Mouse (Mus musculus): ENCODE results near the gene Tnf. TPM values are rescaled to one million over a fixed set of nuclear protein-coding genes. Genes with fewer than 3 reads are reported as not detected.
A peak's percentile ranks its signal among the peaks of the same experiment; 100 is the strongest.

Gene Tnf
- polyA plus RNA-seq, 1 experiment = not detected

DNA sequence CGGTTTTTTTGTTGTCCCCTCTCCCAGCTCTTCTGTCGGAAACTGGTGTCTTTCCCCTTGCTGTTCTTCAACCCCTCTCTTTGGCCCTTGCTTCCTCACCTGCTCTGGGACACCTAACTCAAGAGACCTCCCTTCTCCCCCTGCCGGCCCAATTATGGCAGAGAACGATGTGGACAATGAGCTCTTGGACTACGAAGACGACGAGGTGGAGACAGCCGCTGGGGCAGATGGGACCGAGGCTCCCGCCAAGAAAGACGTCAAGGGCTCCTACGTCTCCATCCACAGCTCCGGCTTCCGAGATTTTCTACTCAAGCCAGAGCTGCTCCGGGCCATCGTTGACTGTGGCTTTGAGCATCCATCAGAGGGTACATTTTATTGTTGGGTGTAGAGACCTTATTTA lies 41.3 kb upstream of the Tnf start:
- peaks cover 32% of the 10 kb centered on the region for H3K4me1 ChIP-seq (ENCODE audit: control insufficient read depth, insufficient read depth, low read length)
- under 1% methylated on average over 16 of the region's 16 CpGs for WGBS
- peak overlapping the region; percentile 77 for H3K4me3 ChIP-seq (ENCODE audit: insufficient read depth, low read depth, low read length)
- TF ChIP-seq POLR2A (IDR thresholded peaks at IDR 0.05; ENCODE audit: insufficient read depth, low read depth, low read length) (no peak), CTCF (IDR thresholded peaks at IDR 0.05; ENCODE audit: insufficient read depth, low read depth, low read length) (no peak)
- H3K27ac ChIP-seq (ENCODE audit: insufficient read depth, low read depth, low read length) = peak overlapping the region; percentile 92; the same call in 1 of the 2 replicates

DNA sequence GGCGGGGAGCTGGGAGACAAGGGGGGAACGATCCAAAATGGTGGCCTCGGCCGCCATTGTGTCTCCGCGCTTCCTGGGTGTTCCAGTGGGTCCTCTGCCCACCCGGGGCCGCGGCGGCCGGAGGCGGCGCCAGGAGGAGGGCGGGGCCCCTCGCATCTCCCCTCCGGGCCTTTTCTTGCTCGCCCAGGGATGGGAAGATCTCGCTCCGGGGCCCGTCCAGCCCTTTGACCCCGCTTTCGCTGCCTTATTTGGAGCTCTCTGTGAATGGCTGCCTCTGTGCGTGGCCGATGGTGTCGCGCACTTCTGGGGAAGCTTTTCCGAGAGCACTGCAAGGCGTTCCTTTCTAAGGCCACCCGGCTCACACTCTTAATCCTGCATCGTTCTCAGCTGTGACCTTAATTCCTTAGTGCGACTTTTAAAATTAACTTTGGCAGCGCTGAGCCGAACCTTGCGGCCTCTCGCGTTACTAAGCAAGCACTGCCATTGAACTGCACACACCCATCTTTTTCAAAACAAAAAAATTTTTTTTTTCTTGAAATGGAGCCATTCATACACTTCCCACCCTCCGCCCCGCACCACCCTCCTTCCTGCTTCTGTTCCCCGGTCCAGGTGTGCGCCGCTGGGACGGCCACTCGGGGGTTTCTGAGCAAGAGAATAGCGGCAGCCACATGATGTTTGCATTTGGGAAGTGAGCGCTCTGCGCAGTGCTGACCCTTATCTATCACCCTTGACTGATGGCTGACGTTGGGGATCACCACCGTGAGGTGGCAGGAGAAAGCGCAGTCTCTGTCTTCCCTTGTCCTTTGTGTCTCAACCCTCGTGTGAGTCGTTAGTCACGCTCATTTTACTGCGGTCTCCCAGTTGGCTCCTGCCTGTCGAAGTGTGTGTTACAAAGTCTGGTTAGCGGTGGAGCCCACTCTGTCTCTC lies 40.5 kb upstream of the Tnf start:
- H3K4me3 ChIP-seq (ENCODE audit: insufficient read depth, low read depth, low read length) = peak overlapping the region; percentile 77
- H3K4me1 ChIP-seq (ENCODE audit: control insufficient read depth, insufficient read depth, low read length) = peaks cover 37% of the 10 kb centered on the region
- under 1% methylated on average over 55 of the region's 55 CpGs for WGBS
- TF ChIP-seq POLR2A (IDR thresholded peaks at IDR 0.05; ENCODE audit: insufficient read depth, low read depth, low read length) (no peak), CTCF (IDR thresholded peaks at IDR 0.05; ENCODE audit: insufficient read depth, low read depth, low read length) (no peak)
- peak overlapping the region; percentile 92 for H3K27ac ChIP-seq (ENCODE audit: insufficient read depth, low read depth, low read length)

DNA sequence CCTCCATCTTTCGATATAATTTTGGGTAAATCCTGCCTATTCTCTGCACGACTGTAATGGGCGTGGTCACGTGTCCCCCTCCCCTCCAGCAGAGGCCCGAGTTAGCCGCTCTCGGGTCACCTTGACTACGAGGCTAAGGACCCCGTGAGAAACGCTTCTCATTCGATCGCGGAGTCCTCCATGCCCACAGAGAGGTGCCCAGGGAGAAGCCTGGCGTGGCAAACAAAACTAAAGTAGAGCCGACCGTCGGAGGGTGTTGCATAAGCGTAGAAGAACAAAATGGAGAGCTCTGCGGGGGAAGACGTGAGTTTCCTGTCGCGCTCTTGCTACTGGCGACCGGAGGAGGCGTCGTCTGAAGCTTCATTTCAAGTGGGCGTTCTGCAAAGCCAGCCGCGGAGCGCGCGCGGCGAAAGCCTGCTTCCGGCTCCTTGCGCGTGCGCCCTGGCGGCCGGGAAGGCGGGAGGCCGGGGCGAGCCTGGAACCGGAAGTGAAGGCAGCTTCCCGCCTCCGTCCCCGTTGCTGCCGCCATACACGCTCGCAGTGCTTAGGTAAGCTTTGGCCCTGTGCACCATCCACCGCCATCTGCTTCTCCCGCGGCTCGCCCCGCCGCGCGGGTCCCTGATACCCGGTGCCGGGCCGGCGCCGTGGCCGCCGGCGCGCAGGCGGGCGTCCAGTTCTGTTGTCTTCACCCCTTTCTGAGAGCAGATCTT lies 39.7 kb upstream of the Tnf start, which contains the start of gene Ddx39b:
Ddx39b (plus strand) TSS at position 442 of the 710 bp plus-strand sequence.
- Histone ChIP-seq H3K4me1 (ENCODE audit: control insufficient read depth, insufficient read depth, low read length) (peaks cover 33% of the 10 kb centered on the region), H3K27ac (ENCODE audit: insufficient read depth, low read depth, low read length) (peak within 1 kb of the TSS; percentile 95), H3K4me3 (ENCODE audit: insufficient read depth, low read depth, low read length) (peak within 1 kb of the TSS; percentile 77)
- TF ChIP-seq CTCF (IDR thresholded peaks at IDR 0.05; ENCODE audit: insufficient read depth, low read depth, low read length) = no peak
- TF ChIP-seq POLR2A (IDR thresholded peaks at IDR 0.05; ENCODE audit: insufficient read depth, low read depth, low read length) = peak; percentile 67
- WGBS = under 1% methylated on average over 69 of the region's 69 CpGs

DNA sequence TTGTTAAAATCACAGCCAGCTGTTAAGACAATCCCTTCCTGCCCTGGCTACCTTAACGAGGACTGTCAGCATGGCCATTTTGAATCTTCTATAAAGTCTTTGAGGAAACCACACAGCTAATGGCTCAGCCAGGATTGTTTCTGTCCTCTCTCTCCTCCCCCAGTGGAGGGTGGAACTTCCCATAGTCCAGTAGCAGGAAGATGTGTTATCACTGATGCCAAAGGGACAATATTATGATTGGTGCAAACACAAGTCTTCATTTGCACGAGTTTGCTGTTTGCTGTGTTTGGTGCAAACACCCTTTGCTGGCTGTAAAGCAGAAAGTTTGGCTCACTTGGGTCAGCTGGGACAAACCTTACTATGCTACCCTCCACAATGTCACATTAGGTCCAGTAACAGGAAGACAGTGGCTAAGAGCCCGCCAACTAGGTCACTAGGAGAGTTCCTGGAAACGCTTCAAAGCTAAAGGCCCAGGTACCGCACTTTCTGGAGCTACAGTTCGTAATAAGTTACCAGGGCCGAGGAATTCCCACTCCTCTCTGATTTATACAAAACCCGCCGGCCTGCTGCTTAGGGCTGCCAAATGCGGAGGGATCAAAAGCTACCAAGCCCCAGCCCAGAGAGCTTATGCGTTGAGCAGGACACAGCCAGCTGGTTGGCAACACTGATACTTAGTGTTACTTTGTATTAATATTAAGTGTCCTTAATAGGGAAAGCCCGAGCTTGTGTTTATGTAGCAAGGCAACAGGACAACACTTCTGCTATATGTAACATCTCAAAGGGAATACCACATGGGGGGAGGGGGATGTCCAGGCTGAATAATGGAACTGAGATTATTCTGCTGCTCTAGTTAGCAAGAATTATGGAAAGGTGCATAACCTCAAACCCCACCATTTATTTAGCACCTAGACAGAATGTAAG lies 38.8 kb upstream of the Tnf start:
- Histone ChIP-seq H3K27ac (ENCODE audit: insufficient read depth, low read depth, low read length) (peak overlapping the region; percentile 95), H3K4me1 (ENCODE audit: control insufficient read depth, insufficient read depth, low read length) (peaks cover 27% of the 10 kb centered on the region), H3K4me3 (ENCODE audit: insufficient read depth, low read depth, low read length) (peak overlapping the region; percentile 47)
- 19% methylated on average over 12 of the region's 12 CpGs for WGBS
- no peak for TF ChIP-seq CTCF (IDR thresholded peaks at IDR 0.05; ENCODE audit: insufficient read depth, low read depth, low read length)
- no peak for TF ChIP-seq POLR2A (IDR thresholded peaks at IDR 0.05; ENCODE audit: insufficient read depth, low read depth, low read length)

DNA sequence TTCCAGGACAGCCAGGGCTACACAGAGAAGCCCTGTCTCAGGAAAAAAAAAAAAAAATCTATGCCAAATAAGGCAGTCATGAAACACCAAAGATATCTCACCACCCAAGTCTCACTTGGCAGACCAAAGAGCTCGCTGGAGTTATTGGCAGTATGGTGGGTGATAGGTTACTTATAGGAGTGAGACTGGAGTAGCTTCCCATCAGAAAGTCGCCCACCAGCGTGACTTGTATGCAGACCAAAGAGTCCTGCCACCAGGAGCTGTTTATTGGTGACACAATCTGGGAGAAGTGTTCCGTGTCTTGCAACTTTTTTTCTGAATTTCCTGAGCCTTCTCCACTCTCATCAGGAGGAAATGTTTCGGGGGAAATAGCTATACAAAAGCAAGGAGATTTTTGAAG lies 37.9 kb upstream of the Tnf start:
- Histone ChIP-seq H3K4me3 (ENCODE audit: insufficient read depth, low read depth, low read length) (no peak overlapping the region), H3K4me1 (ENCODE audit: control insufficient read depth, insufficient read depth, low read length) (peaks cover 29% of the 10 kb centered on the region), H3K27ac (ENCODE audit: insufficient read depth, low read depth, low read length) (no peak overlapping the region)
- WGBS = 80% methylated on average over 5 of the region's 5 CpGs
- TF ChIP-seq POLR2A (IDR thresholded peaks at IDR 0.05; ENCODE audit: insufficient read depth, low read depth, low read length) = no peak
- no peak for TF ChIP-seq CTCF (IDR thresholded peaks at IDR 0.05; ENCODE audit: insufficient read depth, low read depth, low read length)

DNA sequence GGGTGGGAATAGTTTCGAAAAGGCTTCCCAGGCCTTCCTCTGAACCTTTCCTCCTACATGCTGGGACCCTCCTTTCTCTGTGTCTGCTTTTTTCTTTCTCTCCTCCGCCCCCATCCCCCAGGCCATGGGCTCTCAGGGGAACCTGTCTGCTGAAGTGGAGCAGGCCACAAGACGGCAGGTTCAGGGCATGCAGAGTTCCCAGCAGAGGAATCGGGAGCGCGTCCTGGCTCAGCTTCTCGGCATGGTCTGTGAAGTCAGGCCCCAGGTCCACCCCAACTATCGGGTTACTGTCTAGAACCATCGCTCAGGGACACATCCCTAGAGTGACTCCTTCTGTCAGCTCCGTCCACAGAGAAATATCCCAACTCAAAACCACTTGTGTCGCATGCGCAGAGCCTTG lies 35.7 kb upstream of the Tnf start:
- H3K4me1 ChIP-seq (ENCODE audit: control insufficient read depth, insufficient read depth, low read length) = peaks cover 14% of the 10 kb centered on the region
- peak overlapping the region; percentile 72 for H3K4me3 ChIP-seq (ENCODE audit: insufficient read depth, low read depth, low read length)
- TF ChIP-seq CTCF (IDR thresholded peaks at IDR 0.05; ENCODE audit: insufficient read depth, low read depth, low read length) = no peak
- TF ChIP-seq POLR2A (IDR thresholded peaks at IDR 0.05; ENCODE audit: insufficient read depth, low read depth, low read length) = no peak
- peak overlapping the region; percentile 85; the same call in 1 of the 2 replicates for H3K27ac ChIP-seq (ENCODE audit: insufficient read depth, low read depth, low read length)
- 86% methylated on average over 12 of the region's 12 CpGs for WGBS

DNA sequence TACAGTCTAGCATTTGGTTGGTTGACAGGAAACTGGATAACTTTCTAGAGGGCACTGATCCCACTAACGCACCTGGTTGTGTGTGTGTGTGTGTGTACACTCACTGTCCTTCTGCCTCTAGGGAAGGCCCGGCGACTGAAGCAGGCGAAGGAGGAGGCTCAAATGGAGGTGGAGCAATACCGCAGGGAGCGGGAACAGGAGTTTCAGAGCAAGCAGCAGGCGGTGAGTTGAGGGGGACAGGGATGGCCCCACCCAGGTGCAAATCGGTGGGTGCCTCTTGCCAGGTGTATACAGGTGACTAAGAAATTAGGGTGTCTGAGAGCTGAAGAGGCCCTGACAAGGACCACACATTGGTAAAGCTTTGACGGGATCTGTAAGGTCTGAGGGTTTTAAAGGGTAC lies 35.2 kb upstream of the Tnf start:
- H3K27ac ChIP-seq (ENCODE audit: insufficient read depth, low read depth, low read length) = peak overlapping the region; percentile 85
- WGBS = 39% methylated on average over 9 of the region's 9 CpGs
- peaks cover 18% of the 10 kb centered on the region for H3K4me1 ChIP-seq (ENCODE audit: control insufficient read depth, insufficient read depth, low read length)
- H3K4me3 ChIP-seq (ENCODE audit: insufficient read depth, low read depth, low read length) = peak overlapping the region; percentile 72
- TF ChIP-seq POLR2A (IDR thresholded peaks at IDR 0.05; ENCODE audit: insufficient read depth, low read depth, low read length) = no peak
- no peak for TF ChIP-seq CTCF (IDR thresholded peaks at IDR 0.05; ENCODE audit: insufficient read depth, low read depth, low read length)

DNA sequence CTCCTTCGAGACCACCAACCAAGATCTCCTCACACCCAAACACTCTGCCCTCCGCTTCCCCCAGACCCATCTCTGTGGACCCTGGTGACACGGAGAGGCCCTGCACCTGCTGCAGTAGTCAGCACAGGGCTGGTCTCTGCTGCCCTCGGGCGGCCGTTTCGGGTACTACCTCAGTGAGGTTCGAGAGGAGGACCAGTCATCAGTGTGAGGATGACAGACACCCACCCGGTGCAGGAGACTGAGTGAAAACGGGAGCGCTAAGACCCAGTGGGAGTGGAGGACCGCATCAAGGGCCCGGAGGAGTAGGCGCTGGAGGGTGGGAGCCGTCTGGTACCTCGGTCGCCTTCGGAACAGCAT lies 34.6 kb upstream of the Tnf start:
- WGBS = under 1% methylated on average over 18 of the region's 18 CpGs
- H3K27ac ChIP-seq (ENCODE audit: insufficient read depth, low read depth, low read length) = peak overlapping the region; percentile 90
- H3K4me1 ChIP-seq (ENCODE audit: control insufficient read depth, insufficient read depth, low read length) = peaks cover 21% of the 10 kb centered on the region
- TF ChIP-seq POLR2A (IDR thresholded peaks at IDR 0.05; ENCODE audit: insufficient read depth, low read depth, low read length) (no peak), CTCF (IDR thresholded peaks at IDR 0.05; ENCODE audit: insufficient read depth, low read depth, low read length) (peak; percentile 88)
- H3K4me3 ChIP-seq (ENCODE audit: insufficient read depth, low read depth, low read length) = peak overlapping the region; percentile 72

Measured in olfactory bulb, adult 2 months (tissue).